Mouse (Mus musculus): ENCODE data around the gene Prkn. TPM values are rescaled to one million over a fixed set of nuclear protein-coding genes. Genes with fewer than 3 reads are reported as not detected.
A peak's percentile ranks its signal among the peaks of the same experiment; 100 is the strongest.

Gene Prkn
- polyA plus RNA-seq, 1 experiment from 2014 or later = 1.5 TPM

GRCm38 (mm10) chr17:11656878-11657277 lies 816.7 kb downstream of the Prkn start:
- no peak overlapping the region for H3K9ac ChIP-seq
- H3K4me3 ChIP-seq (replicated peaks) = no peak overlapping the region
- H3K27me3 ChIP-seq = no peaks in the 10 kb centered on the region
- H3K9me3 ChIP-seq = no peaks in the 10 kb centered on the region
- no peak for ATAC-seq (ENCODE audit: low FRiP score)
- no peak overlapping the region for H3K4me2 ChIP-seq
- no peak overlapping the region for H3K27ac ChIP-seq
- WGBS = 85% methylated on average over 3 of the region's 3 CpGs
- no peaks in the 10 kb centered on the region for H3K4me1 ChIP-seq
- H3K36me3 ChIP-seq (replicated peaks) = no peaks in the 10 kb centered on the region

GRCm38 (mm10) chr17:11661898-11662297 lies 821.7 kb downstream of the Prkn start:
- Histone ChIP-seq H3K9me3 (no peaks in the 10 kb centered on the region), H3K36me3 (replicated peaks) (no peaks in the 10 kb centered on the region), H3K27me3 (peaks cover 8% of the 10 kb centered on the region; the same call in 1 of the 2 replicates), H3K4me1 (peaks cover 9% of the 10 kb centered on the region), H3K4me2 (no peak overlapping the region), H3K4me3 (replicated peaks) (no peak overlapping the region), H3K9ac (no peak overlapping the region), H3K27ac (no peak overlapping the region)
- no peak for ATAC-seq (ENCODE audit: low FRiP score)
- 82% methylated on average over 1 of the region's 1 CpGs for WGBS

DNA sequence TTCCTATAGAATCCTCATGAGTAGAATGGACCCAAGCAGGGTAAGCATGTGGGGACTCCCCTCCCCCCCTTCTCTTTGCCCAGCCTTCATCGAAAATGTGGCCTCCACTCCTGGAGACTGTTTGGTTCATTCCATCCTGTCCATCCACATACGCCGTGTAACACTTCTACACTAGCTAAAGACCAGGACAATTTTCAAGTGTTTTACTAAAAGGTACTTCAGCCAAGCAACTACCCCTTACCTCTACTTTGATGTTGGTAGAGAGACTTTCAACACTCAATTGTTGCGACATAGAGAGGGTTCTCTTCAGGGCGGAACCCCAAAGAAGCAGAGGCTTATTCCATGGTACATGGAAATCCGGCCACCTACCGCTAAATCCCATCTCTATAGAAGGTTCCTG lies 823.3 kb downstream of the Prkn start:
- 75% methylated on average over 7 of the region's 7 CpGs for WGBS
- H3K9me3 ChIP-seq = no peaks in the 10 kb centered on the region
- no peaks in the 10 kb centered on the region for H3K36me3 ChIP-seq (replicated peaks)
- no peak overlapping the region for H3K9ac ChIP-seq
- peaks cover 9% of the 10 kb centered on the region for H3K4me1 ChIP-seq
- peaks cover 8% of the 10 kb centered on the region; the same call in 1 of the 2 replicates for H3K27me3 ChIP-seq
- H3K4me3 ChIP-seq (replicated peaks) = no peak overlapping the region
- no peak for ATAC-seq (ENCODE audit: low FRiP score)
- no peak overlapping the region for H3K27ac ChIP-seq
- no peak overlapping the region for H3K4me2 ChIP-seq

DNA sequence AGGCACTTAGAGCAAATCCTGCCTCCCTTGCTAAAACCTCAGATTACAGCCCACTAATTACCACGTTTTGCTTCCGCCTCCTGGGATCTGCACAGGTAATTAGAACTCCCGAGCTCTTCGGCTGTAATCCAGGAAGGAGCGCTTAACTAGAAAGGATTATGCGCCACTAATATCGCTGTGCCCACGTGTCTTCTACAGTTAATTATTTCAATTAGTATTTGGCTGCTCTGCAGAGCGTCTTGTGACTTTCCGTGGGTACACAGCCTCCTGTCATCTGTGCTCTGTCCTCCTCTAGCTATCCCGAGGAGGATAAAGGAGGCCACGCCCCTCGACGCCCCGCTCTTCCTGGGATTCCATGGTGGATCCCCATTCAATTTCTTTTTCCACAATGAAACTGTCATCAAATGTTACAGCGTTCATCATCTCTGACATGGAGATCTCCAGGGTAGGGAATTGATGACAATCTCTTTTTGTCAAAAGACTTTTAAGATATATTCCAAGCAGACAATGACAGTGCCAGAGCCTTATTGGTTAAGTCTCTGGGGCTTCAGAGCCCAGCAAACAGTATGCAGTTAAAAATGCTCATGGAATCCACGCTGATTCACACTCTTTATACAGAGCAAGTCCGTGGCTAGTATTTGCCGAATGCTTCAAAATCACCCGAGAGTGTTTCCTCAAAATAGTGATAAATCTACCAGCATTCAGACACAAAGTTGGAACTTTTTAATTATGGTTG lies 824.6 kb downstream of the Prkn start:
- peaks cover 8% of the 10 kb centered on the region; the same call in 1 of the 2 replicates for H3K27me3 ChIP-seq
- peak overlapping the region; percentile 44 for H3K4me2 ChIP-seq
- ATAC-seq (ENCODE audit: low FRiP score) = peak; percentile 79; the same call in 1 of the 2 replicates
- H3K4me3 ChIP-seq (replicated peaks) = peak overlapping the region; percentile 23; the same call in 1 of the 2 replicates
- WGBS = 25% methylated on average over 20 of the region's 20 CpGs
- H3K36me3 ChIP-seq (replicated peaks) = no peaks in the 10 kb centered on the region
- no peaks in the 10 kb centered on the region for H3K9me3 ChIP-seq
- H3K27ac ChIP-seq = no peak overlapping the region
- H3K9ac ChIP-seq = no peak overlapping the region
- H3K4me1 ChIP-seq = peaks cover 9% of the 10 kb centered on the region

DNA sequence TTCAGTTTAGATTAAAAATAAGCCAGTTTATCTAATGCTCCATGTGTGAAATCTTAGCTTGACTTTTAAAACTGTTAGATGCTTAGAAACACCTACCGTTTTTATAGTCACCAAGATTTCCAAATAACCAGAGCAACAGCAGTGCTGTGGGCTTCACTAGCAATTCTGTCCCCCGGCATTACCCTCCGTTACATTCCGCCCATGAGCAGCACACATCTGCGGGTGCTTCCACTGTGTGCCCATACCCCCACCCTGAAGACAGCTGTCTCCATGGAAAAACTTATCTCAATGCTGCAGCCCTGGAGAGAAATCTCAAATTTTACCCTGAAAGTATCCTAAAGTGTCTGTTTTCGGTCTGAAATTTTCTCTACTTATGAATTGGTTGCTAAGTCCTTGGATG lies 839.5 kb downstream of the Prkn start:
- WGBS = 95% methylated on average over 6 of the region's 6 CpGs
- no peak overlapping the region for H3K27ac ChIP-seq
- H3K36me3 ChIP-seq (replicated peaks) = no peaks in the 10 kb centered on the region
- no peaks in the 10 kb centered on the region for H3K9me3 ChIP-seq
- no peak overlapping the region for H3K9ac ChIP-seq
- no peak overlapping the region for H3K4me2 ChIP-seq
- peaks cover 7% of the 10 kb centered on the region; the same call in 1 of the 2 replicates for H3K27me3 ChIP-seq
- no peak for ATAC-seq (ENCODE audit: low FRiP score)
- peaks cover 4% of the 10 kb centered on the region; the same call in 1 of the 2 replicates for H3K4me1 ChIP-seq
- no peak overlapping the region for H3K4me3 ChIP-seq (replicated peaks)

DNA sequence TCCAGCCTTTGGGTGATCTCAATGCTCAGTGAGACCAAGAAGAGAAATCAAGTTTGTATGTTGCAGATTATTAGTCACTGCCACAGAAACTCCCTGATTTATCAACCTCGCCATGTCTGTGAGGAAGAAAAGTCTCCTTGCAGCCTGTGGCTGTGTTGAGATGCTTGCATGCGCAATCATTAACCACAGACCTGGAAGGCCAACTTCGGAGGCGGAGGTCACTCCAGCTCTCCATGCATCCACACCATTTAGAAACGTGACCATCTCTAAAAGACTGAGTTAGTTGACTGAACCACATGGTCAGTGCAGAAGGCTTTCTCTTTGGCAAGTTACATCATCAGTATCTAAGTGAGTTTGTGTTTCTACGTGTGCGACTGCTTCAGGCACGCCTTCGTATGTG lies 840.3 kb downstream of the Prkn start:
- H3K4me3 ChIP-seq (replicated peaks) = no peak overlapping the region
- H3K9ac ChIP-seq = no peak overlapping the region
- H3K4me1 ChIP-seq = peaks cover 4% of the 10 kb centered on the region; the same call in 1 of the 2 replicates
- no peaks in the 10 kb centered on the region for H3K9me3 ChIP-seq
- H3K36me3 ChIP-seq (replicated peaks) = no peaks in the 10 kb centered on the region
- H3K4me2 ChIP-seq = no peak overlapping the region
- H3K27me3 ChIP-seq = peaks cover 7% of the 10 kb centered on the region; the same call in 1 of the 2 replicates
- 88% methylated on average over 9 of the region's 9 CpGs for WGBS
- no peak for ATAC-seq (ENCODE audit: low FRiP score)
- H3K27ac ChIP-seq = no peak overlapping the region

GRCm38 (mm10) chr17:11681825-11682372 lies 841.7 kb downstream of the Prkn start:
- H3K4me1 ChIP-seq = peaks cover 4% of the 10 kb centered on the region; the same call in 1 of the 2 replicates
- WGBS = 42% methylated on average over 11 of the region's 11 CpGs
- H3K36me3 ChIP-seq (replicated peaks) = no peaks in the 10 kb centered on the region
- no peaks in the 10 kb centered on the region for H3K9me3 ChIP-seq
- no peak overlapping the region for H3K27ac ChIP-seq
- H3K4me3 ChIP-seq (replicated peaks) = no peak overlapping the region
- no peak for ATAC-seq (ENCODE audit: low FRiP score)
- H3K9ac ChIP-seq = no peak overlapping the region
- no peak overlapping the region for H3K4me2 ChIP-seq
- H3K27me3 ChIP-seq = peaks cover 7% of the 10 kb centered on the region; the same call in 1 of the 2 replicates

- Histone ChIP-seq H3K27me3 (no peaks in the 10 kb centered on the region), H3K4me2 (no peak overlapping the region), H3K36me3 (replicated peaks) (no peaks in the 10 kb centered on the region), H3K27ac (no peak overlapping the region), H3K9me3 (no peaks in the 10 kb centered on the region), H3K4me1 (no peaks in the 10 kb centered on the region), H3K9ac (no peak overlapping the region), H3K4me3 (replicated peaks) (no peak overlapping the region)
- ATAC-seq (ENCODE audit: low FRiP score) = no peak
- WGBS = 91% methylated on average over 4 of the region's 4 CpGs
Observed at GRCm38 (mm10) chr17:11705005-11705404, 864.8 kb downstream of the Prkn start.

- no peak overlapping the region for H3K9ac ChIP-seq
- H3K4me1 ChIP-seq = no peaks in the 10 kb centered on the region
- no peak overlapping the region for H3K4me3 ChIP-seq (replicated peaks)
- H3K27ac ChIP-seq = no peak overlapping the region
- H3K9me3 ChIP-seq = no peaks in the 10 kb centered on the region
- no peaks in the 10 kb centered on the region for H3K27me3 ChIP-seq
- 89% methylated on average over 9 of the region's 9 CpGs for WGBS
- no peak overlapping the region for H3K4me2 ChIP-seq
- no peak for ATAC-seq (ENCODE audit: low FRiP score)
- H3K36me3 ChIP-seq (replicated peaks) = no peaks in the 10 kb centered on the region
Observed at GRCm38 (mm10) chr17:11705761-11706160, 865.6 kb downstream of the Prkn start.

DNA sequence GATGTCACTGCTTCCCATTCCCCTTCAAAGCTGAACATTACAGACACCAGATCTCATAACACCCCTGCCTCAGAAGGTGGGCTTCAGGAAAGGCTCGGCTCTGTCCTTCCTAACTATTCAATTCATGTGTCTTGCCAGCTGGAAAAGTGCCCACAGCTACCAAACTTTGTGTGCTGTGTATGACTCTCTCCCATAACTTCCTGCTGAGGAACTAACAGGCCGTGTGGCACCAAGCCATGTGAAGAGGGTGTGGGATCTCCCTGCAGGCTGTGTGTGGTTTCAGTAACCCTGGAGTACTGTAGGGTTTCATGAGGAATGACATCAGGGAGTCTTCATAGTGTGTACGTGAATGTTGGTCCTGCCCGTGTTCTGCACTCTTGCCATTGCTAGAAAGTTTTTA lies 871.9 kb downstream of the Prkn start:
- Histone ChIP-seq H3K9me3 (no peaks in the 10 kb centered on the region), H3K4me1 (no peaks in the 10 kb centered on the region), H3K4me3 (replicated peaks) (no peak overlapping the region), H3K4me2 (no peak overlapping the region), H3K9ac (no peak overlapping the region), H3K36me3 (replicated peaks) (no peaks in the 10 kb centered on the region), H3K27me3 (no peaks in the 10 kb centered on the region), H3K27ac (no peak overlapping the region)
- ATAC-seq (ENCODE audit: low FRiP score) = no peak
- 82% methylated on average over 4 of the region's 4 CpGs for WGBS

GRCm38 (mm10) chr17:11719801-11720200 lies 879.6 kb downstream of the Prkn start:
- Histone ChIP-seq H3K4me3 (replicated peaks) (no peak overlapping the region), H3K4me2 (no peak overlapping the region), H3K27me3 (0 out of 2 replicates have a peak, but pooled peaks cover 2% of the 10 kb centered on the region), H3K36me3 (replicated peaks) (no peaks in the 10 kb centered on the region), H3K9ac (no peak overlapping the region), H3K9me3 (no peaks in the 10 kb centered on the region), H3K27ac (no peak overlapping the region), H3K4me1 (no peaks in the 10 kb centered on the region)
- no peak for ATAC-seq (ENCODE audit: low FRiP score)
- 91% methylated on average over 6 of the region's 6 CpGs for WGBS

DNA sequence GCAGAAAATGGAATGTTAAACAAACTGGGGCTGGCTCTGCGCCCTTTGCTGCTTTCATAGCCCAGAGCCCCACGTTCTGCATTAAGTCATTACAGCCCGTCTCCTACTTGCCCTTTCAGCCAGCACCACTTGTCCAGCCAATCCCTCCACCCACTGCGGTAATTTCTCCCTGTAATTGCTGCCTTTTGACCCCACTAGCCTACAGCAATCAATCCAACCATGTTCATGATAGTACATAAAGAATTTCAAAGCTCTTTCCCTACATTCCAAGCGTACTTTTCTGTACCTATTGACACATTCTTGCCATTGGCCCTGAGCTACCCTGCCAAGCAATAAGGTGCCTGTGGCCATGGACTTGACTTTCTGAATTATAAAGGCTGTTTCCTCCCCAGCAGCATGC lies 881.7 kb downstream of the Prkn start:
- 71% methylated on average over 5 of the region's 5 CpGs for WGBS
- no peak for ATAC-seq (ENCODE audit: low FRiP score)

GRCm38 (mm10) chr17:11722478-11722877 lies 882.3 kb downstream of the Prkn start:
- H3K27me3 ChIP-seq = 0 out of 2 replicates have a peak, but pooled peaks cover 3% of the 10 kb centered on the region
- no peaks in the 10 kb centered on the region for H3K4me1 ChIP-seq
- H3K4me3 ChIP-seq (replicated peaks) = no peak overlapping the region
- ATAC-seq (ENCODE audit: low FRiP score) = no peak
- no peak overlapping the region for H3K27ac ChIP-seq
- no peaks in the 10 kb centered on the region for H3K9me3 ChIP-seq
- H3K4me2 ChIP-seq = no peak overlapping the region
- H3K36me3 ChIP-seq (replicated peaks) = no peaks in the 10 kb centered on the region
- no peak overlapping the region for H3K9ac ChIP-seq
- WGBS = 74% methylated on average over 1 of the region's 1 CpGs

More for the DNA sequence above, 881.7 kb downstream of the Prkn start:
- H3K4me3 ChIP-seq (replicated peaks) = no peak overlapping the region
- H3K9me3 ChIP-seq = no peaks in the 10 kb centered on the region
- H3K9ac ChIP-seq = no peak overlapping the region
- no peaks in the 10 kb centered on the region for H3K4me1 ChIP-seq
- H3K27me3 ChIP-seq = 0 out of 2 replicates have a peak, but pooled peaks cover 3% of the 10 kb centered on the region
- H3K36me3 ChIP-seq (replicated peaks) = no peaks in the 10 kb centered on the region
- no peak overlapping the region for H3K27ac ChIP-seq
- no peak overlapping the region for H3K4me2 ChIP-seq
